Mouse (Mus musculus) heart, embryonic 13.5 days (tissue): ENCODE results near the gene Sbsn. TPM values are rescaled to one million over a fixed set of nuclear protein-coding genes. Genes with fewer than 3 reads are reported as not detected.

ENCODE experiments used
- polyA plus RNA-seq: library from polyadenylated mRNA; unstranded; fragments of >200 nt; fragmentation: Nextera tagmentation; extraction: Ambion mirVana; gene quantifications from 2 replicates; pipeline ENCODE4 v1.2.1, GENCODE M21; 2015

Gene Sbsn
- polyA plus RNA-seq, 1 experiment from 2014 or later: 0.47 TPM

Other genes starting within 250 kb of the Sbsn start
- gene Arhgap33, start 216.4 kb upstream of the Sbsn start, polyA plus RNA-seq: 8.0 and 9.3 TPM in 2 replicates
- 76.6 and 86.4 TPM in 2 replicates for gene Hspb6, start 199.3 kb upstream of the Sbsn start, polyA plus RNA-seq
- 8.7 and 9.6 TPM in 2 replicates for gene Proser3, start 199.2 kb upstream of the Sbsn start, polyA plus RNA-seq
- gene Lin37, start 191.6 kb upstream of the Sbsn start, polyA plus RNA-seq: 31.0 and 36.9 TPM in 2 replicates
- gene U2af1l4, start 188.2 kb upstream of the Sbsn start, polyA plus RNA-seq: 85.6 and 92.3 TPM in 2 replicates
- gene Gm49396, start 188.1 kb upstream of the Sbsn start, polyA plus RNA-seq: 7.4 and 8.4 TPM in 2 replicates
- 114 and 116 TPM in 2 replicates for gene Psenen, start 187.8 kb upstream of the Sbsn start, polyA plus RNA-seq
- 3.5 and 3.6 TPM in 2 replicates for gene Igflr1, start 186.0 kb upstream of the Sbsn start, polyA plus RNA-seq
- 4.4 and 5.7 TPM in 2 replicates for gene Kmt2b, start 162.7 kb upstream of the Sbsn start, polyA plus RNA-seq
- 0.13 and 0.19 TPM in 2 replicates for gene Zbtb32, start 152.6 kb upstream of the Sbsn start, polyA plus RNA-seq
- 0.33 and 0.37 TPM in 2 replicates for gene Upk1a, start 138.6 kb upstream of the Sbsn start, polyA plus RNA-seq
- 1,963 and 2,109 TPM in 2 replicates for gene Cox6b1, start 125.3 kb upstream of the Sbsn start, polyA plus RNA-seq
- gene Etv2, start 115.6 kb upstream of the Sbsn start, polyA plus RNA-seq: 0.33 and 0.37 TPM in 2 replicates
- 79.5 and 88.4 TPM in 2 replicates for gene Rbm42, start 101.2 kb upstream of the Sbsn start, polyA plus RNA-seq
- 30.1 and 32.3 TPM in 2 replicates for gene Haus5, start 86.5 kb upstream of the Sbsn start, polyA plus RNA-seq
- not detected in 2 replicates for gene Pmis2, start 79.9 kb upstream of the Sbsn start, polyA plus RNA-seq
- 1.9 TPM in 2 replicates for gene 2200002J24Rik, start 52.5 kb upstream of the Sbsn start, polyA plus RNA-seq
- 0.46 and 1.0 TPM in 2 replicates for gene Atp4a, start 39.3 kb upstream of the Sbsn start, polyA plus RNA-seq
- gene Tmem147, start 21.9 kb upstream of the Sbsn start, polyA plus RNA-seq: 165 and 182 TPM in 2 replicates
- gene Gapdhs, start 7.8 kb upstream of the Sbsn start, polyA plus RNA-seq: 0.20 and 0.64 TPM in 2 replicates
- 0.71 and 1.2 TPM in 2 replicates for gene Dmkn, start 12.3 kb downstream of the Sbsn start, polyA plus RNA-seq
- gene Krtdap, start 36.4 kb downstream of the Sbsn start, polyA plus RNA-seq: 0.41 and 0.53 TPM in 2 replicates
- gene Ffar2, start 72.3 kb downstream of the Sbsn start, polyA plus RNA-seq: not detected in 2 replicates
- not detected in 2 replicates for gene Ffar3, start 104.7 kb downstream of the Sbsn start, polyA plus RNA-seq
- gene Ffar1, start 110.1 kb downstream of the Sbsn start, polyA plus RNA-seq: not detected in 2 replicates
- not detected in 2 replicates for gene Cd22, start 128.9 kb downstream of the Sbsn start, polyA plus RNA-seq
- 0.08 and 0.10 TPM in 2 replicates for gene Mag, start 163.4 kb downstream of the Sbsn start, polyA plus RNA-seq
- not detected in 2 replicates for gene Hamp2, start 173.2 kb downstream of the Sbsn start, polyA plus RNA-seq
- 0.71 TPM in 1 of 2 replicates, not detected in the other for gene Hamp, start 192.6 kb downstream of the Sbsn start, polyA plus RNA-seq
- 16.8 and 17.3 TPM in 2 replicates for gene Usf2, start 205.3 kb downstream of the Sbsn start, polyA plus RNA-seq
- 11.2 and 12.1 TPM in 2 replicates for gene Lsr, start 222.0 kb downstream of the Sbsn start, polyA plus RNA-seq
- 1.1 and 1.4 TPM in 2 replicates for gene Fam187b, start 222.3 kb downstream of the Sbsn start, polyA plus RNA-seq